Mouse (Mus musculus): ENCODE measurements around the gene Mllt6. TPM values are rescaled to one million over a fixed set of nuclear protein-coding genes. Genes with fewer than 3 reads are reported as not detected.

The Mllt6 gene
- total RNA-seq, 1 experiment = 113 TPM

- H3K4me3 ChIP-seq (ENCODE audit: insufficient read depth in 1 of 2, low read depth in 1 of 2, low read length in 2 of 2, poor library complexity in 1 of 2, severe bottlenecking in 1 of 2) = no peak overlapping the region
- H3K27ac ChIP-seq (ENCODE audit: insufficient read depth, low read depth, low read length, poor library complexity, severe bottlenecking) = no peak overlapping the region
- in situ Hi-C loops (cut with MboI; ENCODE audit: low sequenced_read_pairs in 2 of 2, unreplicated experiment in 2 of 2) = no loop called here
- H3K9ac ChIP-seq (ENCODE audit: insufficient read depth, low read depth, low read length, poor library complexity, severe bottlenecking) = no peak overlapping the region
- H3K9me3 ChIP-seq (ENCODE audit: control insufficient read depth, insufficient read depth, low read depth, low read length) = no peaks in the 10 kb centered on the region
- no peak for DNase-seq (ENCODE audit: low read depth, low spot score)
- TF ChIP-seq ZC3H11A (IDR thresholded peaks at IDR 0.05; ENCODE audit: borderline replicate concordance, low read depth, low read length) = no peak
- no peak for TF ChIP-seq CHD2 (IDR thresholded peaks at IDR 0.05; ENCODE audit: low read depth, low read length)
- TF ChIP-seq MAFK (IDR thresholded peaks at IDR 0.05; ENCODE audit: insufficient read depth, low read depth, low read length) = no peak
- TF ChIP-seq HCFC1 (IDR thresholded peaks at IDR 0.05; ENCODE audit: borderline replicate concordance, insufficient read depth, low read length) = no peak
- no peak for TF ChIP-seq ZNF384 (IDR thresholded peaks at IDR 0.05; ENCODE audit: low read depth, low read length)
- peaks cover 0 to 6% of the 10 kb centered on the region in 2 experiments; a peak in 1 of 4 replicates for H3K4me1 ChIP-seq (ENCODE audit: control insufficient read depth in 2 of 2, insufficient read depth in 2 of 2, low read length in 2 of 2, poor library complexity in 1 of 2)
- peaks cover 46% of the 10 kb centered on the region for H3K36me3 ChIP-seq (ENCODE audit: control insufficient read depth, insufficient read depth, low read length, poor library complexity, severe bottlenecking)
Measured at GRCm38 (mm10) chr11:97717369-97718280, 54.4 kb downstream of the Mllt6 start.

GRCm38 (mm10) chr11:97718281-97718860 is 55.2 kb downstream of the Mllt6 start:
- Histone ChIP-seq H3K9ac (ENCODE audit: insufficient read depth, low read depth, low read length, poor library complexity, severe bottlenecking) (no peak overlapping the region), H3K9me3 (ENCODE audit: control insufficient read depth, insufficient read depth, low read depth, low read length) (no peaks in the 10 kb centered on the region), H3K36me3 (ENCODE audit: control insufficient read depth, insufficient read depth, low read length, poor library complexity, severe bottlenecking) (peaks cover 46% of the 10 kb centered on the region), H3K4me3 (ENCODE audit: insufficient read depth in 1 of 2, low read depth in 1 of 2, low read length in 2 of 2, poor library complexity in 1 of 2, severe bottlenecking in 1 of 2) (no peak overlapping the region), H3K4me1 (ENCODE audit: control insufficient read depth in 2 of 2, insufficient read depth in 2 of 2, low read length in 2 of 2, poor library complexity in 1 of 2) (peaks cover 0 to 6% of the 10 kb centered on the region in 2 experiments; a peak in 1 of 4 replicates), H3K27ac (ENCODE audit: insufficient read depth, low read depth, low read length, poor library complexity, severe bottlenecking) (no peak overlapping the region)
- in situ Hi-C loops (cut with MboI; ENCODE audit: low sequenced_read_pairs in 2 of 2, unreplicated experiment in 2 of 2) = no loop called here
- TF ChIP-seq HCFC1 (IDR thresholded peaks at IDR 0.05; ENCODE audit: borderline replicate concordance, insufficient read depth, low read length) = no peak
- no peak for TF ChIP-seq ZC3H11A (IDR thresholded peaks at IDR 0.05; ENCODE audit: borderline replicate concordance, low read depth, low read length)
- TF ChIP-seq MAFK (IDR thresholded peaks at IDR 0.05; ENCODE audit: insufficient read depth, low read depth, low read length) = no peak
- no peak for TF ChIP-seq ZNF384 (IDR thresholded peaks at IDR 0.05; ENCODE audit: low read depth, low read length)
- no peak for TF ChIP-seq CHD2 (IDR thresholded peaks at IDR 0.05; ENCODE audit: low read depth, low read length)
- no peak for DNase-seq (ENCODE audit: low read depth, low spot score)

GRCm38 (mm10) chr11:97719041-97719440 is 55.8 kb downstream of the Mllt6 start:
- TF ChIP-seq CHD2 (IDR thresholded peaks at IDR 0.05; ENCODE audit: low read depth, low read length) (no peak), MAFK (IDR thresholded peaks at IDR 0.05; ENCODE audit: insufficient read depth, low read depth, low read length) (no peak), HCFC1 (IDR thresholded peaks at IDR 0.05; ENCODE audit: borderline replicate concordance, insufficient read depth, low read length) (no peak), ZNF384 (IDR thresholded peaks at IDR 0.05; ENCODE audit: low read depth, low read length) (no peak), ZC3H11A (IDR thresholded peaks at IDR 0.05; ENCODE audit: borderline replicate concordance, low read depth, low read length) (no peak)
- peaks cover 0 to 6% of the 10 kb centered on the region in 2 experiments; a peak in 1 of 4 replicates for H3K4me1 ChIP-seq (ENCODE audit: control insufficient read depth in 2 of 2, insufficient read depth in 2 of 2, low read length in 2 of 2, poor library complexity in 1 of 2)
- in situ Hi-C loops (cut with MboI; ENCODE audit: low sequenced_read_pairs in 2 of 2, unreplicated experiment in 2 of 2) = no loop called here
- H3K36me3 ChIP-seq (ENCODE audit: control insufficient read depth, insufficient read depth, low read length, poor library complexity, severe bottlenecking) = peaks cover 49% of the 10 kb centered on the region
- H3K9ac ChIP-seq (ENCODE audit: insufficient read depth, low read depth, low read length, poor library complexity, severe bottlenecking) = no peak overlapping the region
- no peak overlapping the region for H3K27ac ChIP-seq (ENCODE audit: insufficient read depth, low read depth, low read length, poor library complexity, severe bottlenecking)
- H3K9me3 ChIP-seq (ENCODE audit: control insufficient read depth, insufficient read depth, low read depth, low read length) = no peaks in the 10 kb centered on the region
- DNase-seq (ENCODE audit: low read depth, low spot score) = no peak
- H3K4me3 ChIP-seq (ENCODE audit: insufficient read depth in 1 of 2, low read depth in 1 of 2, low read length in 2 of 2, poor library complexity in 1 of 2, severe bottlenecking in 1 of 2) = no peak overlapping the region

GRCm38 (mm10) chr11:97721338-97721737 is 58.1 kb downstream of the Mllt6 start:
- H3K9me3 ChIP-seq (ENCODE audit: control insufficient read depth, insufficient read depth, low read depth, low read length) = no peaks in the 10 kb centered on the region
- H3K27ac ChIP-seq (ENCODE audit: insufficient read depth, low read depth, low read length, poor library complexity, severe bottlenecking) = no peak overlapping the region
- H3K36me3 ChIP-seq (ENCODE audit: control insufficient read depth, insufficient read depth, low read length, poor library complexity, severe bottlenecking) = peaks cover 60% of the 10 kb centered on the region
- no peak overlapping the region for H3K4me3 ChIP-seq (ENCODE audit: insufficient read depth in 1 of 2, low read depth in 1 of 2, low read length in 2 of 2, poor library complexity in 1 of 2, severe bottlenecking in 1 of 2)
- DNase-seq (ENCODE audit: low read depth, low spot score) = no peak
- no peak overlapping the region for H3K9ac ChIP-seq (ENCODE audit: insufficient read depth, low read depth, low read length, poor library complexity, severe bottlenecking)
- H3K4me1 ChIP-seq (ENCODE audit: control insufficient read depth in 2 of 2, insufficient read depth in 2 of 2, low read length in 2 of 2, poor library complexity in 1 of 2) = peaks cover 0 to 6% of the 10 kb centered on the region in 2 experiments; a peak in 1 of 4 replicates
- TF ChIP-seq CHD2 (IDR thresholded peaks at IDR 0.05; ENCODE audit: low read depth, low read length) = no peak
- no peak for TF ChIP-seq HCFC1 (IDR thresholded peaks at IDR 0.05; ENCODE audit: borderline replicate concordance, insufficient read depth, low read length)
- TF ChIP-seq MAFK (IDR thresholded peaks at IDR 0.05; ENCODE audit: insufficient read depth, low read depth, low read length) = no peak
- no peak for TF ChIP-seq ZNF384 (IDR thresholded peaks at IDR 0.05; ENCODE audit: low read depth, low read length)
- TF ChIP-seq ZC3H11A (IDR thresholded peaks at IDR 0.05; ENCODE audit: borderline replicate concordance, low read depth, low read length) = no peak
- in situ Hi-C loops (cut with MboI; ENCODE audit: low sequenced_read_pairs in 2 of 2, unreplicated experiment in 2 of 2) = no loop called here

All from ES-E14 (cell line).